Mouse (Mus musculus): ENCODE measurements around the gene Pm20d1.

Pm20d1 gene

GRCm38 (mm10) chr1:131765357-131766001 lies 31.7 kb upstream of the Pm20d1 start:
- ChIA-PET POLR2A (interaction anchor here in 1 of 4 experiments (0.9 to 1.2 kb wide), 2 partner anchors 16 to 53 kb away, joined by 4 read pairs; no protein-coding TSS in a partner anchor), CTCF (interaction anchor here (0.6 to 5.8 kb wide), 15 partner anchors 19 to 251 kb away, joined by 3 to 45 read pairs (median 4); no protein-coding TSS in a partner anchor)

GRCm38 (mm10) chr1:131769296-131769695 lies 27.9 kb upstream of the Pm20d1 start:
- ChIA-PET CTCF (interaction anchor here in 3 of 4 experiments (1.0 to 5.8 kb wide), 6 partner anchors 54 to 114 kb away, joined by 3 to 27 read pairs (median 4); no protein-coding TSS in a partner anchor), POLR2A (interaction anchor here in 2 of 4 experiments (0.8 to 1.0 kb wide), 3 partner anchors 58 to 242 kb away, joined by 3 to 4 read pairs (median 3); partner anchors contain the start of genes Slc41a1 (in 2 of the 2), Fam72a (in 1 of the 2) and Srgap2 (in 1 of the 2))

DNA sequence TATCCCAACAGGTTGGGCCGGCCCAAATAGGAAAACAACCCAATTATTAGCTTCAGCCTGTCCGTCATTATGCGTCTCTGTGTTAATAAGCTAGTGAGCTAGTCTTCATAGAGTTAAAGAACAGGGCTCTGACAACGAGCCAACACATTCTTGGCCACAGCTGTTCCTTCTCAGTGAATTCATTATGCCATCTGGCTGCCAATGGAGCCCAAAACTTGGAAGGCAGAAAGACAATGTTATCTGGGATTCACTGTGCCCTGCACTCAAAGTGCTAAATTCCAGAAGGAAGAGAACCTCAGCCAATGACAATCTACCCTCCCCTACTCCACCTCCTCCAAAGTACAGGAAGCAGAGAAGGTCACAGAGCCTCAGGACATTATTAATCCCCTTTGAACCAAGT lies 26.5 kb upstream of the Pm20d1 start:
- ChIA-PET POLR2A (interaction anchor here in 1 of 4 experiments (0.6 to 0.7 kb wide), 2 partner anchors 58 to 236 kb away, joined by 3 to 4 read pairs; no protein-coding TSS in a partner anchor), CTCF (interaction anchor here in 3 of 4 experiments (0.6 to 5.8 kb wide), 5 partner anchors 36 to 59 kb away, joined by 3 to 27 read pairs (median 3); no protein-coding TSS in a partner anchor)

- CTCF ChIA-PET = no interaction called here
- POLR2A ChIA-PET = interaction anchor here in 2 of 4 experiments (0.6 kb wide), 2 partner anchors 26 to 252 kb away, joined by 3 read pairs; partner anchors contain the start of gene Pm20d1 (in 1 of the 2)
Observed at GRCm38 (mm10) chr1:131771440-131771839, 25.7 kb upstream of the Pm20d1 start.

- POLR2A ChIA-PET = interaction anchor here in 1 of 4 experiments (0.6 to 0.7 kb wide), 2 partner anchors 14 to 457 kb away, joined by 3 read pairs; no protein-coding TSS in a partner anchor
- CTCF ChIA-PET = interaction anchor here in 3 of 4 experiments (0.5 to 1.2 kb wide), 4 partner anchors 17 to 534 kb away, joined by 3 to 8 read pairs (median 4); partner anchors contain the start of gene Rab29 (in 1 of the 3)
Observed at GRCm38 (mm10) chr1:131794591-131794990, 2.6 kb upstream of the Pm20d1 start.

- ChIA-PET CTCF (interaction anchor here in 1 of 4 experiments (1.2 kb wide), 1 partner anchor 72 kb away, joined by 3 read pairs; the partner anchor contains the start of gene Rab29), POLR2A (interaction anchor here in 1 of 4 experiments (0.6 kb wide), 2 partner anchors 15 to 96 kb away, joined by 3 read pairs; no protein-coding TSS in a partner anchor)
Observed at GRCm38 (mm10) chr1:131795171-131795570, 2.0 kb upstream of the Pm20d1 start.

DNA sequence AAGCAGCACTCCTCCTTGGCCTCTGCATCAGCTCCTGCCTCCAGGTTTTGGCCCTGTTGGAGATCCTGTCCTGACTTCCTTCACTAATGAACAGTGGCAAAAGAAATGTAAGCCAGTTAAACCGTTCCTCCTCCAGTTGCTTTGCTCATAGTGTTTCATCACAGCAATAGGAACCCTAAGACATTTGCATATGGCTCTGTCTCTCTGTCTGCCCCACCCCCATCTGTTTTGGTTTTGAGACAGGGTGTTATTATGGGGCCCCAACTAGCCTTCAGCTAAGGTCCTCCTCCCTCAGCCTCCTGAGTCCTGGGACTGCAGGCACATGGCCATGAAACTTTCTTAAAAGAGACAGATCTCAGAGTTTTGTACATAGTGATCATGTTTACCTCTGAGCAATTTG lies 2.8 kb downstream of the Pm20d1 start:
- CTCF ChIA-PET = no interaction called here
- POLR2A ChIA-PET = no interaction called here

DNA sequence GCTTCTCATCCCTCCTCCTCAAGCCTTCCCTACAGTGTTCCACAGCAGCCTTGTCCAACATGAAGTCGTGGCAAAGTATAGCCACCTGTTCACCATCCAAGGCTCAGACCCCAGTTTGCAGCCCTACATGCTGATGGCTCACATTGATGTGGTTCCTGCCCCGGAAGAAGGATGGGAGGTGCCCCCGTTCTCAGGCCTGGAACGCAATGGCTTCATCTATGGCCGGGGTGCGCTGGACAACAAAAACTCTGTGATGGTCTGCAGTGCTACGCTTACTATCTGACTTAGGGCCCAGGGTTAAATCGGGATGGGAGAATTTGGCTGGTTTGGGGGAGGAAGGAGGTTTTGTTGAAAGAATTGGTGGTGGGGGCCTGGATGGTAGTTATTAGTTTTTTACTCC lies 3.9 kb downstream of the Pm20d1 start:
- POLR2A ChIA-PET = interaction anchor here in 1 of 4 experiments (0.7 kb wide), 1 partner anchor 37 kb away, joined by 3 read pairs; no protein-coding TSS in a partner anchor

DNA sequence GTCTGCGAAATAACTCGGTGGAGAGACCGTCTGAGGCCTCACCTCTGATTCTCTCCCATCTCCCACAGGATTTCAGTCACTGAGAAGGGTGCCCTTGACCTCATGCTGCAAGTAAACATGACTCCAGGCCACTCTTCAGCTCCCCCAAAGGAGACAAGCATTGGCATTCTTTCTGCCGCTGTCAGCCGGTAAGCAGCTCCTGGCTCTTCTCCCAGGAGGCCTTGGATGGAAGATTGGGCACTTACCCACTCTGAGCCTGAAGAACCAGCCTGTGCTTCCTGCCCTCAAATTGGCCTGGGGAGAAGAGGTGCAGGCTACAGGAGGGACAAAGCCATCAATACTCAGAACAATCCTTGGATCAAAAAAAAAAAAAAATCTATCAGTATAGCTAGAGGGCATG lies 5.5 kb downstream of the Pm20d1 start:
- POLR2A ChIA-PET = interaction anchor here in 2 of 4 experiments (0.7 to 1.4 kb wide), 3 partner anchors 25 to 161 kb away, joined by 3 to 9 read pairs (median 5); partner anchors contain the start of gene Slc41a1 (in 1 of the 2)
- CTCF ChIA-PET = interaction anchor here in 1 of 4 experiments (0.6 kb wide), 1 partner anchor 25 kb away, joined by 4 read pairs; the partner anchor contains the start of gene Slc41a1

More for the DNA sequence above, 3.9 kb downstream of the Pm20d1 start:
- CTCF ChIA-PET = no interaction called here

- POLR2A ChIA-PET = interaction anchor here in 2 of 4 experiments (0.5 to 1.4 kb wide), 3 partner anchors 23 to 139 kb away, joined by 3 to 9 read pairs (median 3); partner anchors contain the start of gene Slc41a1 (in 1 of the 2)
Observed at GRCm38 (mm10) chr1:131804166-131804565, 7.0 kb downstream of the Pm20d1 start.

DNA sequence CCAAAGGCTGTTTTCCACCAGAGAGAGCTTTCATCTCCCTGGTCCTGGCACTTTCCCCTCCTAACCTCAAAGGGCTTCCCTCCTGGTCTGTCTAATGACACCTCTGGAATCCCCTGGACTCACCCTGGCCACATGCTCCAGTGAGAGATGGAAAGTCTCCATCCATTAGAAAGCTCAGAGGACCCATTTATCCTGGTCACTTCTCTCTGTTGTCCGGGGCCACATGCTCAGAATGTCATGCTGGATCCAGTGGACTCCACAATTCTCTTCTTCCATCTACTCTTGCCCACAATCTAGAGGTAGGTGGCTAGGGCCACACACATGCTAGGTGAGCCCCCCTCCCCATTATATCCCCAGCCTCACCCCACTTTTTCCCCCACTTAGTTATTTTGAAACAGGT lies 11.8 kb downstream of the Pm20d1 start:
- ChIA-PET CTCF (interaction anchor here in 1 of 4 experiments (0.6 kb wide), 1 partner anchor 262 kb away, joined by 3 read pairs; no protein-coding TSS in a partner anchor), POLR2A (interaction anchor here in 2 of 4 experiments (0.7 to 3.1 kb wide), 3 partner anchors 11 to 94 kb away, joined by 3 to 11 read pairs (median 4); partner anchors contain the start of gene Pm20d1 (in 1 of the 2))

More at GRCm38 (mm10) chr1:131804166-131804565, 7.0 kb downstream of the Pm20d1 start:
- CTCF ChIA-PET = interaction anchor here in 1 of 4 experiments (0.6 kb wide), 1 partner anchor 65 kb away, joined by 5 read pairs; no protein-coding TSS in a partner anchor

- ChIA-PET CTCF (no interaction called here), POLR2A (interaction anchor here in 2 of 4 experiments (0.6 to 3.1 kb wide), 4 partner anchors 12 to 198 kb away, joined by 3 to 11 read pairs (median 6); partner anchors contain the start of gene Pm20d1 (in 2 of the 2))
Observed at GRCm38 (mm10) chr1:131809651-131810050, 12.5 kb downstream of the Pm20d1 start.

GRCm38 (mm10) chr1:131811393-131811792 lies 14.2 kb downstream of the Pm20d1 start:
- ChIA-PET POLR2A (interaction anchor here in 3 of 4 experiments (1.2 to 3.1 kb wide), 7 partner anchors 12 to 243 kb away, joined by 3 to 11 read pairs (median 4); partner anchors contain the start of genes Pm20d1 (in 2 of the 3) and Slc41a1 (in 1 of the 3)), CTCF (interaction anchor here in 3 of 4 experiments (0.5 to 1.2 kb wide), 3 partner anchors 17 to 172 kb away, joined by 3 to 5 read pairs (median 4); no protein-coding TSS in a partner anchor)

GRCm38 (mm10) chr1:131812006-131812405 lies 14.8 kb downstream of the Pm20d1 start:
- ChIA-PET CTCF (interaction anchor here in 2 of 4 experiments (1.0 to 1.2 kb wide), 2 partner anchors 100 to 171 kb away, joined by 3 to 5 read pairs; no protein-coding TSS in a partner anchor), POLR2A (interaction anchor here in 2 of 4 experiments (1.2 to 1.5 kb wide), 6 partner anchors 11 to 244 kb away, joined by 3 to 4 read pairs (median 4); partner anchors contain the start of genes Pm20d1 (in 1 of the 2) and Slc41a1 (in 1 of the 2))

GRCm38 (mm10) chr1:131812631-131813295 lies 15.6 kb downstream of the Pm20d1 start:
- ChIA-PET CTCF (interaction anchor here in 1 of 4 experiments (1.1 to 1.7 kb wide), 3 partner anchors 15 to 170 kb away, joined by 3 to 4 read pairs (median 3); partner anchors contain the start of gene Slc41a1), POLR2A (interaction anchor here in 1 of 4 experiments (0.6 kb wide), 2 partner anchors 98 to 195 kb away, joined by 3 to 4 read pairs; no protein-coding TSS in a partner anchor)

DNA sequence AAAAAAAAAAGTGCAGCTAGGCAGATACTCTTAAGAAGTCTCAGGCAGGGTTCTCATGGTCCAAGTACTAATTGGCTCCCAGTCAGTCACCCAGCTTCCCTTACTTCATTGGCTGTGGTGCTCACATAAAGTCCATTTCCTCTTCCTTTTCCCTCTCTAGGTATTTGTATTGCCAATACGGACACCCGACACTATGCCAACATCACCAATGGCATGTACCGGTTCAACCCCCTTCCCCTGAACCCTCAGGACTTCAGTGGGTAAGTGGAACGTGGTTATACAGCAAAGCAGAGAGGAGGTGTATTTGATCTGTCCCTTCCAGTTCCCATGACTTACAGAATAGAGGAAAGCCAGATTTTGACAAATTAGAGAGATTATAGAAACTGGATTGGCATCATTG lies 16.6 kb downstream of the Pm20d1 start:
- CTCF ChIA-PET = interaction anchor here (0.7 to 1.8 kb wide), 13 partner anchors 9 to 112 kb away, joined by 3 to 7 read pairs (median 4); partner anchors contain the start of gene Slc41a1 (in 2 of the 4)
- POLR2A ChIA-PET = interaction anchor here in 3 of 4 experiments (0.6 to 1.3 kb wide), 5 partner anchors 10 to 196 kb away, joined by 3 to 4 read pairs (median 3); partner anchors contain the start of genes Pm20d1 (in 1 of the 3) and Slc41a1 (in 1 of the 3)

DNA sequence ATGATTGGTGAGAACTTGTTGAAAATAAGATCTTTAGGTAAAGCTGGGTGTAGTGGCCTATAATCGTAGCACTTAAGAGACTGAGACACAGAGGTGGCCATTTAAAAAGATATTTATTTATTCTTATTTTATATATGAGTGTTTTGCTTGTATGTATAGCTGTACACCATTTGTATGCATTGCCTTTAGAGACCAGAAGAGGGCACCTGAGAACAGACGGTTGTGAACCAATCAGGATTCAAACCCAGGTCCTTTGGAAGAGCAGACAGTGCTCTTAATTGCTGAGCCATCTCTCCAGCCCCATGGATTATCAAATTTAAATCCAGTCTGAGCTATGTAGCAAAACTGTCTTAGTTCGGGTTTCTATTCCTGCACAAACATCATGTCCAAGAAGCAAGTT lies 17.0 kb downstream of the Pm20d1 start:
- CTCF ChIA-PET = interaction anchor here (0.6 to 1.8 kb wide), 15 partner anchors 9 to 193 kb away, joined by 3 to 7 read pairs (median 3); partner anchors contain the start of gene Slc41a1 (in 2 of the 4)
- POLR2A ChIA-PET = interaction anchor here in 2 of 4 experiments (0.7 to 1.3 kb wide), 4 partner anchors 9 to 17 kb away, joined by 3 to 4 read pairs (median 4); partner anchors contain the start of genes Pm20d1 (in 1 of the 2) and Slc41a1 (in 1 of the 2)

Measured in embryonic stem cell, embryonic (primary cell).